Mouse (Mus musculus) CH12.LX (cell line): ENCODE results near the gene Tcp11.

ENCODE experiments used
- CTCF ChIP-seq, 2 experiments: IDR thresholded peaks in 1 of 2; conservative IDR thresholded peaks in 1 of 2; 2 replicates each; pipeline ENCODE4 v1.5.1; 2011 to 2012; ENCODE audit warnings: low read depth in 2 of 2, low read length in 2 of 2, improper control_type of control experiment in 1 of 2, inconsistent platforms in 1 of 2, mild to moderate bottlenecking in 1 of 2, moderate library complexity in 1 of 2
- POLR2A ChIP-seq: IDR thresholded peaks from 2 replicates; pipeline ENCODE4 v1.6.1; 2011; ENCODE audit warnings: low read depth, mild to moderate bottlenecking, improper control_type of control experiment, low read length
- SIN3A ChIP-seq: IDR thresholded peaks from 2 replicates; pipeline ENCODE4 v1.6.1; 2012; ENCODE audit warnings: low read length, improper control_type of control experiment, inconsistent platforms

DNA sequence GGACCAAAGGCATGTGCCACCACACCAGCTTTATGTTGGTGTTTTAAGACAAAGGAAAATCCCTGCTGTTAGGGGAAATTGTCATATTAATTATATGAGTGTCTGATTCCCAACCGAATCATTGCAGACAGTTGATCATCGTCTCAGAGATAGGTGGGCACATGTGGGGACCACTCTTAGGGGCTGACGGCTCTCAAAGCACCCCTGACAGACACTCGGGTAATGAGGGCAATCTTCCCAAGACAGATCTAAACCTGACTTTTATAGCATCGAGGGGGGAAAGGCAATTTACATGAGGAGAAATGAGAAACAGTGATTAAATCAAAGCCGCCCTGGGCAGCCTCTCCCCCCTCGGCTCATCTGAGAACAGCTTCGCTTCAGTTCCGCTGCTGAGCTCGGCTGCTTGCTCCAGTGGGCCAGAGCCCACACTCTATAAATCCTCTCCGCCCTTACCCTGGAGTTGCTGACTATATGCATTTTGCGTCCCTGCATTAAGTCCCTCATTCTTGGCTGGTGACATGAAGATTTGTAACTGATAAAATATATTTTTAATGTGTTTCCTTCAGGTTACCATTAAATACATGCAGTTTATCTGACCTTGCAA is 20.9 kb upstream of the Tcp11 start:
- TF ChIP-seq CTCF (conservative IDR thresholded peaks at IDR 0.05 in 1 of 2, IDR thresholded peaks at IDR 0.05 in 1 of 2; ENCODE audit: low read depth in 2 of 2, low read length in 2 of 2), result no peak
- no peak for TF ChIP-seq SIN3A
- TF ChIP-seq POLR2A, result no peak
